Mouse (Mus musculus): Measurements from ENCODE around the gene Sel1l. TPM values are rescaled to one million over a fixed set of nuclear protein-coding genes. Genes with fewer than 3 reads are reported as not detected.
"Not testable (repeated sequence)": the region's sequence is repeated elsewhere in the genome, so short reads cannot be mapped to it uniquely, and the experiment has no call there.

Gene Sel1l
- total RNA-seq, 2 experiments from 2014 or later: 37.3 to 44.1 TPM

DNA sequence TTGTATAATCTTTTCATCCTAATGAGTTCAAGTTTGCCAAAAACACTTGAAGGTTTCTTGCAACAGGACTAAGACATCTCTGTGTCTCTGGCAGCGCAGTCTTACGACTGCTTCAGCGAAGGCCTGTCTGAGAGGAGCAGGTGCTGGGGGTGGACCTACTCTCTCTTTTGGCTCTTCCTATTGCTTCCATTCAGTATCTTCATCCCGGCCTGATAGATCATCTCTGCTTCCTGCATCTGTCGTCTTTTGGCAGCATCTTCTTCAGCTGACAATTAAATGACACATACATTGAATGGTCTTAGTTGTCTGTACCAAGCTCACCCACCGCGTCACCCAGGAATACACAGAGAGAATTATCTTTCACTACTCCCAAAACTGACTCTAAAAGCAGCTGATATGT is 17.5 kb downstream of the Sel1l start:
- no peak for ATAC-seq (replicated peaks; ENCODE audit: low FRiP score, low TSS enrichment, poor library complexity, severe bottlenecking)

DNA sequence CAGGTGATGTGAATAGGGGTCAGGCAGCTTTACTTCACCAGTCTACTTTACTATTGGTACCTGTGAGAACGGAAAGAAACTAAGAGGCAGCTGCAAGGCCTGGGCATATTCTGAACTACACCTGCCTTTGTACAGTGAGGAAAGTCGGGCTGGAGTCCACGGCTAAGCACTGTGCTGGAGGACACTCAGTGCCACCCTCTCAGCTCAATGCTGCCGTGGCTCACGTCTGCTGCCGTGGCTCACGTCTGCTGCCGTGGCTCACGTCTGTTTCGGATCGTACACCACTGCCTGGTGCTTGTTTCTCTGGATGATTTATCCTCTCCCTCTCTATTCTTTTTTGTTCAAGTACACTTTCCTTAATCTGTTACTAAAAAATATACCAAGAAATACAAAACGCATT is 28.5 kb downstream of the Sel1l start:
- no peak for ATAC-seq (replicated peaks; ENCODE audit: low FRiP score, low TSS enrichment, poor library complexity, severe bottlenecking)

DNA sequence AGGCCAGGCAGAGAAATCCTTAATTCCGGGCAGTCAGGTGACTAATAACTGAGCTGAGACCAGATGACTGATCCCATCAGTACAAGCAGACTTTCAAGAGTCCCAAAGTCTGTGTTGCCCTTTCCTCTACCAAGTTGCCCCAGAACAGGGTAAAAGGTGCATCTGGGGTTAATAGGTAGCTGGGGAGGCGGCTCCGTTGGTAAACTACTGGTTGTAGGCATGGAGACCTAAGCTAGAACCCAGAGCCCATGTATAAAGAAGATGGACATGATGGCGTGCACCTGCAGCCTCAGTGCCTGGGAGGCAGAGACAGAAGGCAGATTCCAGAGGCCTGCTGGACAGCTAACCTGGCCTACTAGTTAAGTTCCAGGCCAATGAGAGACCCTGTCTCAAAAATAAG is 30.2 kb downstream of the Sel1l start:
- no peak for ATAC-seq (replicated peaks; ENCODE audit: low FRiP score, low TSS enrichment, poor library complexity, severe bottlenecking)

DNA sequence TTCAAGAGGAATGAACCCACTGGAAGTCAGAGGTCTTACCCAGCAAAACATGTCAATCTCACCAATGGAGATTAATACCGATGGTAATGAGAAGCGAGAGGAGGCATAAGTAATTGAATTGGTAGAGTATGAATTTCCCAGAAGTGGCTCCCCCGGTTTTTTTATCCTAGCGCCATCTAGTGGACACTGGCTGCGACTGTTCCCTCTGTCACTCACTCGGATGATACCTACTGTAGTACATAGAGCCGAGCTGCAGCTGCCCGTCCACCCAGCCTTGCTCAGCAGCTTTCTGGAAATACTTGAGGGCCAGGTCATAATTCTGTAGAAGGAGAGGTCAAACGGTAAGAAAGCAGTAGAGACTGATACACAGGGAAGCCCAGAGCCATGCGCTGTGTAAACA is 33.0 kb downstream of the Sel1l start:
- ATAC-seq (replicated peaks; ENCODE audit: low FRiP score, low TSS enrichment, poor library complexity, severe bottlenecking): peak; percentile 87

DNA sequence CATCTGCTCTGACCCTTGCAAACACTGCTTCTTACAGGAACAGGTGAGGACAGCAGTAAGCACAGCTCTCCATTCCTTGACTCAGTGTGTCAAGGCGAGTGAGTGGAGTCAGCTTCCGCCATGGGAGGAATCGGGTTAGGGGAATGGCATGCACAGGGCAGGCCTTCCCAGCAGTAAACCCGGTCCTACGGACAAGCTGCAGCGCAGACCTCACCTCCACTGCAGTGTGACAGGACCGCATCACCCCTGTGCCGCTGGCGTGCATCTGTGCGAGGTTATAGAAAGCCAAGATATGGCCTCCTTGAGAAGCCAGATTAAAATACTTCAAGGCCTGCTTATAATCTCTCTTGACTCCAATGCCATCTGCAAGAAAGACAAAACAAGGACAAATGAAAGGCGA is 33.4 kb downstream of the Sel1l start:
- ATAC-seq (replicated peaks; ENCODE audit: low FRiP score, low TSS enrichment, poor library complexity, severe bottlenecking): no peak

DNA sequence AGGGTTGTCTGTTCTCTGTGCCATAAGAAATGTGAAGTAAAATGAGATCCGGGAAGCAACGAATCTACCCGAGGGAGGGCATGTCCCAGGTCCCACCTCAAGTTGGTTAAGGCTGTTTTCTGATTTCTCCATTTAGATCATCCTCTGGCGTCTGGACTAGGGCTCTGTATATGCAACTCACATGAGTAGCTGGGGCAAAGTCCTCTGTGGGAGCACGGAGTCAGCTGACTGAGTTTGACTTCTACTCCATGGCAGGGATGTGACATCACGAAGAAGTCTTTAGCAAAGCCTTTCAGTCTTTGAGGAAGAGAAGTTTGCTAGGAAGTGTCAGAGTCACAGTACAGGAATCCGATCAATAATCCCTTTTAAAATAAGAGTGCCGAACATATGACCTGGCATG is 40.0 kb downstream of the Sel1l start:
- no peak for ATAC-seq (replicated peaks; ENCODE audit: low FRiP score, low TSS enrichment, poor library complexity, severe bottlenecking)

DNA sequence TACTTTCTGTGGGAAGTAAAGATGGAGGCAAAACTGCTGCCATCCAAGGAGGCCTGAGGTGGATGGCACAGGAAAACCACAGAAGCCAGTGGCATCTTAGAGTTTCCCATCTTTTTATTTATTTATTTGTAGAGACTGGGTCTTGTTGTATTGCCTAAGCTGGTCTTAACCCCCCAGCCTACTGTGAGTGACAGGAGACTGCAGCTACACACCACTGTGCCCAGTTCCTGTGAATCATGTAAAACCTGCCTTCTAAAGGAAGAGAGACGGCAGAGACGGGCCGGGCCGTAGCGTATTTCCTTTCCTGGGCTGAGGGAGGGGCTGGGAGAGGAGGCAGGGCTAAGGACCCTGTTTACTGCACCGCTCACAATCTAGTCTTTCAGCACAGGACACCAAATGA is 41.2 kb downstream of the Sel1l start:
- no peak for ATAC-seq (replicated peaks; ENCODE audit: low FRiP score, low TSS enrichment, poor library complexity, severe bottlenecking)

DNA sequence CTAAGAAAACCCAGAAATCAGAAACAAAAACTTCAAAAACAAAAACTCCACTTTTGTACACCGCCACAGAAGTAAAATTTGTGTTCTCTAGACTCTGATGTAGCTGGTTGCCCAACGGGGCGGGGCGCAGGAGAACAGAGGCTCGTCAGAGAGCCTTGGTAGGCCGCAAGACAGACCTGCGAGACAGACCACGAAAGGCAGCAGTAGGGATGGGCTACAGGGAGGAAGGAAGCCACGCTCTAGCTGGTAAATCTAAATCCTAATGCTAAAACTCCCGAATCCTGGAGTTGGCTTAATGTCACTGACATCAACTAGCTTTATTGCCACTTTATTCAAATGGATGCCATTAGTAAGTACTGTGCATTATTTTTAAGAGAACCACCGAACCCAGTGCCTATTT is 41.9 kb downstream of the Sel1l start:
- ATAC-seq (replicated peaks; ENCODE audit: low FRiP score, low TSS enrichment, poor library complexity, severe bottlenecking): no peak

DNA sequence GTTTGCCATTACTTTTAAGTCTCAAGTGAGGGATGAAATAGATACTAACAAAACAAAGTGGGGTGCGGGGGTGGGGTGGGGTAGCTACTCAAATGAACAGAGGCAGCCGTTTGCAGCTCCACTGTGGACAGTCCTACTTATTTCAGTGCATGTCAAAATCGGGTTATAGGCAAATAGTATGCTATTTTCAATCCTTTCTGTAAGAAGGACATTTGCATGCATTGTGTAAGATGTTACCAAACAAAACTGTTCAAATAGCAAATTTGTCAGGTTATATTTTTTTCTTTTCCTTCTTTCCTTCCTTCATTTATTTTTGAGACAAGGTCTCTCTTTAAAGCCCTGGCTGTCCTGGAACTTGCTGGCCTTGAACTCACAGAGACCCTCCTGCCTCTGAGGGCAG is 44.7 kb downstream of the Sel1l start:
- ATAC-seq (replicated peaks; ENCODE audit: low FRiP score, low TSS enrichment, poor library complexity, severe bottlenecking): no peak

DNA sequence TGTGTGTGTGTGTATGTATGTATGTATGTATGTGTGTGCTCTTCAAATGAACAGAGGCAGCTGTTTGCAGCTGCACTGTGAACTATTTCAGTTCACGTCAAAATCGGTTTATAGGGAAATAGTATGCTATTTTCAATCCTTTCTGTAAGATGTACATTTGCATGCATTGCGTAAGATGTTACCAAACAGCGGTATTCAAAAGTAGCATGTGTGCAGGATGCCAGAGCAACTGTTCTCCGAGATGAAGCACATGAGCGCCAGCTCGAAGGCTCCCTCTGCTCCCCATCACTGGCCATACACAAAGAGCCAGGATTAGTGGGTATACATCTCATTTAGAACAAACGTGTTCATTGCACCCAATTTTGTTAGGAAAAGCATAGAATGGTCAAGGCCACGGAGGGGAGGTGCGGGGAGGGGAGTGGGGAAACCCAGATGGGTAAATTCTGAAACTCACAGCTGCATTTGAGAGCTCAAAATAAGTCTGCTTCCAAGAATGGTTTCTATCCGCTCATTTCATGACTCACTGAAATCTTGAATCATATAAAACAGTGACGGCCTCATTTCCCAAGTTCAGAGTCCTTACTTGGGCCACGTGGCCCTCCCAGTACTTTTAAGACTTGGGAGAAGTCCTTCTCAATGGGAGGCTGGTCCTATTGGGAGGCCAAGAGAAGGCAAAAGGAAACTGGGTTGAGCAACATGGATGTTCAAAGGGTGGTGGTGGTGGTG is 45.6 kb downstream of the Sel1l start:
- ATAC-seq (replicated peaks; ENCODE audit: low FRiP score, low TSS enrichment, poor library complexity, severe bottlenecking): no peak

DNA sequence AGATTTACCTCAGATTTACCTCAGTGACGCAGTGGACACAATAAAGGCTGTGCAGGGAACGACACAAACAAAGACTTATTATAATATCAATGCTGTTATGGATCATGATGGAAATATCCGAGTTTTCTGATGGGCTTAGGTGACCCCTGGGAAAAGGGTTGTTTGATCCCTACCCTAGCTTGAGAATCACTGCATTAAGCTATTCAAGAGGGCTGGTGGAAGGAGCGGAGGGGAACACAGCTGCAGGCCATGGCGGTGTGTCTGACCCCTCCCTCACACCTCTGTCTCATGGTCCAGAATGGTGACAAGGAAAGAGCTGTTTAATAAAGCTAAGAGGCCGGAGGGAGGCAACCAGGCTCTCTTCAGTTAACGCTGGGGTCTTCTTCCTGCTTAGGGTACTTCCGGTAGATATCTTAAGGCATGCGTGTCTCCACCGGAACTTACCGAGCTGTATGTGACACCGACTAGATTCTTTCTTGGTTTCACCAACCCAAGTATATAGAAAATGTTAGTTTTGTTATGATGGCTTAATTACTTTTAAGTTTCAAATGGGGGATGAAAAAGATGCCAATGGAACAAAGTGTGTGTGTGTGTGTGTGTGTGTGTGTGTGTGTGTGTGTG is 46.3 kb downstream of the Sel1l start:
- no peak for ATAC-seq (replicated peaks; ENCODE audit: low FRiP score, low TSS enrichment, poor library complexity, severe bottlenecking)

DNA sequence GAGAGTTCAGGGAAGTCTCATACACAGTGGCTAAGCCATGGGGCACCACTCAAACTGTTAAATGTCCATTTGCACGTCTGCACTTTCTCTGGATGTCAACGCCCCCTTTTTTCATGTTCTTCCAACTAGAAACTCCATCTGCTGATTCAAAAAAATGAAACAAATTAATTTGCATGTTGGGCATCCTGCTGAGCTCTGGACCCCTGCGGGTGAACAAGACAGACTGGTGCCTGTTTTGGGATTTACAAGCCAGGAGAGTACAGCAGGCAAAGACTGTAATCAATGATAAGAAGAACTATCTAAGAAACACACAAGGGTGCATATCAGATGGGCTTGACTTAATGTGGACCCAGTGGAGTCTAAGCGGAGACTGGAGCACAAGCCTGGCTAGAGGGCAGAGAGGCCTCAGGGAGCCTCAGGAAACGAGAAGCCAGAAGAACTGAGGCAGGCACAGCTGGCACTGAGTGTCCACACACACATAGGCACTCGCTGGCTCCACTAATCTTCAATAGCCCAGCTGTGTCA is 48.0 kb downstream of the Sel1l start:
- ATAC-seq (replicated peaks; ENCODE audit: low FRiP score, low TSS enrichment, poor library complexity, severe bottlenecking): peak; percentile 60

DNA sequence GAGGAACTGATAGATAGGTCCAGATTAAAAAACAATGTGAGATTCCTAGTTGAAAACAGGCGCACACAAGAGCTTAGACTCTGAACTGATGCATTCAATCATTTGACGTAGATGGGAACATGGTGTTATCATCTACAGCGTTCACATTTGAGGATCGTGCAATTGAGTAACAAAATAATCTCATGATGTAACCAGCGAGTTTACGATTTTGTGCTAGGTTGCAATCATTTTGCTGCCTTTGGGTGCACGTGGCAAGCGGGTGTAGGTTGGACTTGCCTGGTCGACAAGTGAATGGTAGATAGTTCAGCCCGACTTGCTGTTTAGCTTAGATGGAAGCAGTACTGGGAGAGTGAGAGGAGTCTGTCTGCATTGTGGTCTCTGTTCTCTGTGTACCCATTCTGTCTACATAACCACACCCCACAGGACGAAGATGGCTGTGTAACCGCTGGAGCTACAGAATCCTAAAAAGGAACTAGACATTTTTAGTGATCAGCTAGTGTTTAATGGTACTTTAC is 49.1 kb downstream of the Sel1l start:
- no peak for ATAC-seq (replicated peaks; ENCODE audit: low FRiP score, low TSS enrichment, poor library complexity, severe bottlenecking)

DNA sequence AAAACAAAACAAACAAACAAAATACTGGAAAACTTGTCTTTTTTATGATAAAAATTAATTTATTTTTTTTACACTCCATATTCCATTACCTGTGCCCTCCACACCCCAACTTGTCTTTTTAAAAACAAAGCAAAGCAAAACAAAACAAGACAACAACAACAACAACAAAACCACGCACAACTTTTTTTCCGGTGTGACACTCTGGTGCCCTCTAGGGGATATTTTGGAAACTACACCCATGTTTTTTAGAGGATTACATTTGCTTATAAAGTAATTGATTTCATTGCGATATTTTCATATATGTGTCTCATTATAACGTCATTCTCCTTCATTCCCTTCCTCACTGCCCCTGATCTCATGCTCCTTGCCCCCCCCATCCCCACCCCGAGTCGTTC is 49.6 kb downstream of the Sel1l start:
- ATAC-seq (replicated peaks; ENCODE audit: low FRiP score, low TSS enrichment, poor library complexity, severe bottlenecking): no peak

DNA sequence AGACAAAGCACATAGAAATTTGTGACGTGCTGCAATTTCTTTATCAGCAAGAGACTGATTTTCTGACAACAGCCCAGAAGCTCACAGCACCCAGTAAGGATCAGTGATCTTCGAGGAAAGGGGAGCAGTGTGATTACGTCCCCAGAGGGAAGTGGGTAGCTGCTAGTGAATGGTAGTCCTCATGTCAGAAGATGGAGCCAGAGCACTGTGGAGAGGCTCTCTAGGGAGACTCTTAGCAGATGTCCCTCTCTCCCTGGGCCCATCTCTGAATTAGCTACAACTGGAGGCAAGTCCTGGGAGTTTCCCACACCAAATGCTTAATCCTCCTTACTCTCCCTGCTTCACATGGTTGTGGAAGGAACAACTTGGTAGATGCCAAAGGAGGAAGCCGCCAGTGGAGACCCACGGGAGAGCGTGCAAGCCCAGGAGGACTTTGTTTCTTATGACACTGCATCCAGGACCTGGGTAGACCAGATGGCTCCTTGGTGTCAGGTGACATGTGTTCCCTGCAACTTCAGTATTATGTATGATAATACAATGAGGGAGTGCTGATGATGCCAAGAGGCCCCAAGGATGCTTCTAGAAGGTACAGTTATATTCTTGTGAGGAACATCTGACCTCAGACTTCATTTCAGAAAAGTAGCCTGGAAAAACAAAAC is 50.1 kb downstream of the Sel1l start:
- ATAC-seq (replicated peaks; ENCODE audit: low FRiP score, low TSS enrichment, poor library complexity, severe bottlenecking): peak; percentile 77

DNA sequence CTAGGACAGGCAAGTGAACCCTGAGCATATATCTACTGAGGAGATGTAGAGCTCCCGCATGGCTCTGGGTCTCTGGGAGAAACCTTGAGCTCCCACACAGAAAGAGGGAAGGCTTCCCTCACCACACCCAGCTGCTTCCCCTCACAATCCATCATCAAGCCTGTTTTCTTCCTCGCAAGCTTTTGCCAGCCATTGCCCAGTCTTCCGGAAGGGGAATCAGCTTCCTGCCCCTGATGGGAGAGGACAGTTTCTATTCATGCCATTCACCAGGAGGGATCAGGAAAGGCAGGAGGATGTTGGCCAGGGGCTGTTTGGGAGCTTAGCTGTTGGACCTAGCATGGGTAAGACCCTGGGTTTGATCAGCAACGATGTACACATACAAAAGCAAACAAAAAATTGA is 52.2 kb downstream of the Sel1l start:
- no peak for ATAC-seq (replicated peaks; ENCODE audit: low FRiP score, low TSS enrichment, poor library complexity, severe bottlenecking)

DNA sequence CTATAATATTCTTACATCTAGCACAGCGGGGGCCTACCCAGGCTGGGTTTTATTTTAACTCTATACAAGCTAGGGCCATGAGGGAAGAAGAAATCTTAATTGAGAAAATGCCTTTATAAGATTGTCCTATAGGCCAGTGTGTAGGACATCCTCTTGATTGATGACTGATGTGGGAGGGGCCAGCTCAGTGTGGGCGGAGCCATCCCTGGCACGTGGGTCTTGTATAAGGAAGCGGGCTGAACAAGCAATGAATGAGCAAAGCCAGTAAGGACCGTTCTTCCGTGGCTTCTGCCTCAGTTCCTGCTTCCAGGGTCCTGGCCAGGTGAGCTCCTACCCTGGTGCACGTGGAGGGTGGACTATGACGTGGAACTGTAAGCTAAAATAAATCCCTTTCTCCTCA is 55.7 kb downstream of the Sel1l start:
- ATAC-seq (replicated peaks; ENCODE audit: low FRiP score, low TSS enrichment, poor library complexity, severe bottlenecking): no peak; the same call in 1 of the 2 replicates

DNA sequence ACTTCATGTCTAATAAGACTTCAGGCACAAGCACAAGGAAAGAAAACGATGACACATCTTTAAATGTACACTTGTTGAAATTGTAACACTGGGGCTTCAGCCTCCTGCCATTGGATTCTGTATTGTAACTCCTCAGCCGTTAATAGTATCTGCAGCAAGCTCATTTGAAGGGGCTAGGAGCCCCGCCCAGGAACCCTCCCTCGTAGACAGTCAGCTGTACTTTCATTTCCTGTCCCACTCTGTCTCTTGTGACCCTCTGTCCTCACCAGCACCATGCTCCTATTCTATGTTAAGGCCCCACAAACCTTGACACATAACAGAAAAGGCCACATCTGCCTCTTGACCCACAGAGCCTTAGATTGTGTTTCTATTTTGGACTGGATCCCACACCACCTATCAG is 57.1 kb downstream of the Sel1l start:
- ATAC-seq (replicated peaks; ENCODE audit: low FRiP score, low TSS enrichment, poor library complexity, severe bottlenecking): no peak

DNA sequence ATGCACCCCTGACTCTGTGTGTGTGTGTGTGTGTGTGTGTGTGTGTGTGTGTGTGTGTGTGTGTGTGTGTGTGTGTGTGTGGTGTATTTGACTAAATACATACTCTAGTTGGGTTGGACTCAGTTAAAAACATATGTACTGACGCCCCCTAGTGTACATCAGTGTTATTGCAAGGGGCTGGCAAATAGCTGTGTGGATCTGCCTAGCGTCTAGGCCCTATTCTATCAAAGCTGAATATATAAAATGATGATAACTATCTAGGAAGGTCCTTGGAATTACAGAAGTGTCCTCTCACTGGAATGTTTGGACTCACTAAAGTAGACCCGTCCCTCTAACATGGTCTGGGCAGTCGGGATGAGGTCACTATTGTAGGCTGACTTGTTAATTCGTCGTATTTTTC is 59.2 kb downstream of the Sel1l start:
- peak; percentile 81 for ATAC-seq (replicated peaks; ENCODE audit: low FRiP score, low TSS enrichment, poor library complexity, severe bottlenecking)

DNA sequence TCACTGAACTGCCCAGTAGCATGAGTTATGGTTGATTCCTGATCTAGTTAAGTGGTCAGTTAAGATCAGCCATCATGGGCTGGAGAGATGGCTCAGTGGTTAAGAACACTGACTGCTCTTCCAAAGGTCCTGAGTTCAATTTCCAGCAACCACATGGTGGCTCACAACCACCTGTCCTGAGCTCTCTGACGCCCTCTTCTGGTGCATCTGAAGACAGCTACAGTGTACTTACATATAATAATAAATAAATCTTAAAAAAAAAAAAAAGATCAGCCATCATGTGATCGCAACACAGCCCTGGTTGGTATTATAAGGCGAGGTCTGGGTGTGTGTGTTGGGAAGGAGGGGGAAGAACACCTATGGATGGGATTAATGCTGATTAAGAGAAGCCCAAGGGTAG is 60.5 kb downstream of the Sel1l start:
- not testable (repeated sequence) for ATAC-seq (replicated peaks; ENCODE audit: low FRiP score, low TSS enrichment, poor library complexity, severe bottlenecking)

Data from megakaryocyte-erythroid progenitor cell, adult 5-6 weeks (primary cell).